8 mouse cellular contexts compared by ENCODE assay signal in the genomic region with DNA sequence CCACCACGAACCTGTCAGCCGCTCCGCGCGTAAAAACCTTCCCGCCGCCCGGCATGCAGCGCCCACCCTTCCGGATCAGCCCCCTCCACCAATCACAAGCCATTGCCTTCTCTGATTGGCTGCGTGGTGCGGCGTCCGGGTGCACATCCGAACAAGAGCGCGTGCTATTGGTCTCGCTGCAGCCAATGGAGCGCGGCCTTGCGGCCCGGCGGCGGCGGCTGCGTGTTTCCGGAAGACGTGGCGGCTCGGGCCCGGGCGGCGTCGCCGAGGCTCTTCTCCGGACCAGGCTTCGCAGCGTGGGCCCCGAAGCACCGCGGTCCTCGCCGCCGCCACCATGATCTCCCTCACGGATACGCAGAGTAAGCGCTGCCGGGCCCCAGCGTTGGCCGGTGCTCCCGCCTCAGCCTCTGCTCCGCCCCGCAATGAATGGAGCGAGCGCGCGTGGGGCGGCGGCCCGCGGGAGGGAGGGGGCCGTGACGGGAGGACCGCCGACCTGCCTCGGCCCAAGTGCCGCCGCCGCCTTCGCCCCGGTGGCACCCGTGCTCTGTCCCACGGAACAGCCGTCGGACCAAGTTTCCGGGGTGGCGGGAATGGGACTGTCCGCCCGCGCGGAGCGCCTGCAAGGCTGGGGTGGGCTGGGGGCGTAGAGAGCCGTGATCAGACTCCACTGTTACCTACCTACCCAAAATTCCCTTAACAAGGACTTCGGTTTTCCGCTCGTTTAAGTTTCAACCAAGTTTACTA. TPM values are rescaled to one million over a fixed set of nuclear protein-coding genes. Genes with fewer than 3 reads are reported as not detected.
DNase-seq lines count a peak whose midpoint lies in the region; ATAC-seq lines count a peak whose summit lies in the region.

TSS of gene Recql (minus strand) at position 77 of the 744 bp plus-strand sequence.
TSS of gene Golt1b (plus strand) at position 211 of the 744 bp plus-strand sequence.

- no peaks in the 10 kb centered on the region for H3K9me3 ChIP-seq in hindbrain, embryonic 12.5 days (replicated peaks)

- WGBS in hindbrain, embryonic 12.5 days = under 1% methylated on average over 70 of the region's 87 CpGs

- H3K9ac ChIP-seq in hindbrain, embryonic 12.5 days = peak within 1 kb of the TSS; percentile 86

- no peak within 1 kb of the TSS; the same call in 1 of the 2 replicates for H3K27ac ChIP-seq in hindbrain, embryonic 12.5 days

- no peaks in the 10 kb centered on the region for H3K36me3 ChIP-seq in hindbrain, embryonic 12.5 days

- peak; percentile 99 for DNase-seq in NIH3T3 (ENCODE audit: low read depth)
- DNase-seq in cerebellum, postnatal 10 days = peak; percentile 99
- DNase-seq in frontal cortex, postnatal 10 days (ENCODE audit: low spot score in 2 of 2) = peak; percentile 96 to 99
- DNase-seq in layer of hippocampus, postnatal 14 days (ENCODE audit: low spot score in 2 of 2) = peak; percentile 99
- peak; percentile 98 for DNase-seq in lung, postnatal 14 days
- peak; percentile 96 for DNase-seq in retina, adult 2 months (ENCODE audit: low read depth, low spot score)
- DNase-seq in thymus, postnatal 36 days = peak; percentile 97

- peak within 1 kb of the TSS; percentile 71 for H3K4me2 ChIP-seq in hindbrain, embryonic 12.5 days (replicated peaks)

- ATAC-seq in hindbrain, embryonic 12.5 days (ENCODE audit: low FRiP score) = peak; percentile 100

- H3K27me3 ChIP-seq in hindbrain, embryonic 12.5 days = no peaks in the 10 kb centered on the region

- H3K4me3 ChIP-seq in hindbrain, embryonic 12.5 days = peak within 1 kb of the TSS; percentile 98

- H3K4me1 ChIP-seq in hindbrain, embryonic 12.5 days = peaks cover 14% of the 10 kb centered on the region

RNA-seq across cellular contexts. Expression of gene Recql, which starts in this region (rescaled TPM):
- 32.3 and 40.7 TPM in 2 replicates for polyA plus RNA-seq in hindbrain, embryonic 12.5 days (2016; fragmentation: Nextera tagmentation; extraction: Ambion mirVana)
- 10 to 100 TPM; 22.2 to 25.2 TPM for total RNA-seq in layer of hippocampus, postnatal 14 days (2021)

RNA-seq across cellular contexts. Expression of gene Golt1b, which starts in this region (rescaled TPM):
- 95.7 and 108 TPM in 2 replicates for polyA plus RNA-seq in hindbrain, embryonic 12.5 days (2016; fragmentation: Nextera tagmentation; extraction: Ambion mirVana)
- 10 to 100 TPM; 26.7 to 27.5 TPM for total RNA-seq in layer of hippocampus, postnatal 14 days (2021)
